8 mouse cellular contexts compared by ENCODE assay signal in the genomic region with DNA sequence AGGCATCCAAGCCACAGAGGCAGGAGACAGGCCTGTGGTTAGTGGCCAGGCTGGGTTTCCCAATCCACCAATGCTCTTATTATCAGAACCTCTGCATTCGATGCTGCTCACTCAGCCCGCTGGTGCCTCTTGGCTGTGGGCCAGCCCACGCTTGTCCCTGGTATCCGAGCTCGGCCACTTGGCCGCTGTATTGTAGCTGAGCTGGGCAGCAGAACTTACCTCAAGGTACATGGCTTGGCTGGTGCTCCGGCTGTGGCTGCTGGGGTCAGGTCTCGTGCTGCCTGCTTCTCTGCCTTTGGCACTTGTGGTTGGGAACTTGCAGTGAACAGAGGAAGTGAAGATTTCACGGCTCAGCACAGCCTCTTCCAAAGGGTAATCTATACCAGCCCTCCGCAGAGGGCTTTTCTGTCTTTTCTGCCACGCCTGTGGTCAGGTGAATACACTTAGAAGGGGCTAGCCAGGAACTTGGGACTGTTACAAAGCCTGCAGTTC. TPM values are rescaled to one million over a fixed set of nuclear protein-coding genes. Genes with fewer than 3 reads are reported as not detected.
A peak's percentile ranks its signal among the peaks of the same experiment; 100 is the strongest.
DNase-seq lines count a peak whose midpoint lies in the region; ATAC-seq and TF ChIP-seq lines count a peak whose summit lies in the region.

A gene (minus strand): TSS at position 442 of the 492 bp plus-strand sequence.

- DNase-seq in thymus, adult 2 months, result peak; percentile 6
- no peak for DNase-seq in thymus, adult 18-20 months
- DNase-seq in heart, postnatal 25 days (ENCODE audit: low spot score), result peak; percentile 7
- peak; percentile 50 for DNase-seq in lung, postnatal 36 days
- DNase-seq in forebrain, embryonic 11.5 days (ENCODE audit: low spot score), result no peak
- DNase-seq in embryo, embryonic 11 days, result no peak

- WGBS in thymus, adult 2 months, result 4% methylated on average over 11 of the region's 11 CpGs
- 73% methylated on average over 11 of the region's 11 CpGs for WGBS in forebrain, embryonic 11.5 days

- no peak within 1 kb of the TSS for H3K4me2 ChIP-seq in forebrain, embryonic 11.5 days (ENCODE audit: low read depth, low read length, severe bottlenecking)

- H3K4me3 ChIP-seq in thymus, adult 2 months (ENCODE audit: control insufficient read depth, insufficient read depth, low read length), result no peak within 1 kb of the TSS
- H3K4me3 ChIP-seq in bone marrow macrophage, adult 2 months (ENCODE audit: insufficient read depth, low read length), result peak within 1 kb of the TSS; percentile 55
- no peak within 1 kb of the TSS for H3K4me3 ChIP-seq in forebrain, embryonic 11.5 days (ENCODE audit: low read depth, low read length)

- H3K4me1 ChIP-seq in thymus, adult 2 months (replicated peaks; ENCODE audit: control insufficient read depth, insufficient read depth, low read length), result peaks cover 13% of the 10 kb centered on the region
- peaks cover 28% of the 10 kb centered on the region for H3K4me1 ChIP-seq in bone marrow macrophage, adult 2 months (ENCODE audit: control insufficient read depth, insufficient read depth, low read length)
- no peaks in the 10 kb centered on the region for H3K4me1 ChIP-seq in forebrain, embryonic 11.5 days (replicated peaks; ENCODE audit: control insufficient read depth, insufficient read depth, low read length)

- H3K27ac ChIP-seq in thymus, adult 2 months (ENCODE audit: control insufficient read depth, insufficient read depth, low read length), result no peak within 1 kb of the TSS
- H3K27ac ChIP-seq in bone marrow macrophage, adult 2 months (ENCODE audit: insufficient read depth, low read depth, low read length), result peak within 1 kb of the TSS; percentile 97
- no peak within 1 kb of the TSS for H3K27ac ChIP-seq in forebrain, embryonic 11.5 days (ENCODE audit: low read depth, low read length)

- no peak for TF ChIP-seq POLR2A in thymus, adult 2 months (IDR thresholded peaks at IDR 0.05; ENCODE audit: control insufficient read depth, extremely low read depth, insufficient read depth, low read length, poor library complexity)
- no peak for TF ChIP-seq POLR2A in bone marrow macrophage, adult 2 months (IDR thresholded peaks at IDR 0.05; ENCODE audit: borderline replicate concordance, low read depth, low read length)

- H3K9ac ChIP-seq in forebrain, embryonic 11.5 days (ENCODE audit: low read length), result no peak within 1 kb of the TSS

- TF ChIP-seq CTCF in thymus, adult 2 months (IDR thresholded peaks at IDR 0.05; ENCODE audit: borderline replicate concordance, control insufficient read depth, extremely low read depth, insufficient read depth, low read length, poor library complexity), result no peak
- TF ChIP-seq CTCF in bone marrow macrophage, adult 2 months (IDR thresholded peaks at IDR 0.05; ENCODE audit: low read depth, low read length), result no peak

- H3K9me3 ChIP-seq in forebrain, embryonic 11.5 days (ENCODE audit: control insufficient read depth, low read length), result no peaks in the 10 kb centered on the region

- intact Hi-C loops in heart, postnatal 25 days (cut with DNase I), result no loop called here

- no peaks in the 10 kb centered on the region for H3K27me3 ChIP-seq in thymus, adult 2 months (ENCODE audit: control insufficient read depth, insufficient read depth, low read length)
- peaks cover 4% of the 10 kb centered on the region; the same call in 1 of the 2 replicates for H3K27me3 ChIP-seq in forebrain, embryonic 11.5 days (ENCODE audit: control insufficient read depth, insufficient read depth, low read length)

- no peak for ATAC-seq in forebrain, embryonic 11.5 days (replicated peaks; ENCODE audit: low FRiP score)
- ATAC-seq in erythroblast, adult 5-6 weeks (replicated peaks; ENCODE audit: low FRiP score, poor library complexity, severe bottlenecking), result no peak

- H3K36me3 ChIP-seq in thymus, adult 2 months (ENCODE audit: control insufficient read depth, insufficient read depth, low read length), result no peaks in the 10 kb centered on the region
- no peaks in the 10 kb centered on the region for H3K36me3 ChIP-seq in forebrain, embryonic 11.5 days (ENCODE audit: control insufficient read depth, insufficient read depth, low read length)

RNA-seq across cellular contexts. Expression of the gene that starts here (rescaled TPM):
- 13.6 and 16.0 TPM in 2 replicates for polyA plus RNA-seq in thymus, adult 2 months (2012; rRNA removed)
- polyA plus RNA-seq in bone marrow macrophage, adult 2 months (2012; ENCODE audit: insufficient read depth, insufficient read length, missing spikeins), result 7.0 and 7.9 TPM in 2 replicates
- under 1 TPM in 1 of 2 experiments, not detected in 1; 0.25 TPM for total RNA-seq in heart, postnatal 25 days (2021)
- 0.11 TPM in 1 of 2 replicates, not detected in the other for polyA plus RNA-seq in forebrain, embryonic 11.5 days (2014; fragmentation: Nextera tagmentation; extraction: Ambion mirVana)
- 0.63 and 4.2 TPM in 2 replicates for total RNA-seq in erythroblast, adult 5-6 weeks (2015; ENCODE audit: low replicate concordance)
- 1.7 TPM in 1 of 2 replicates, not detected in the other for total RNA-seq in erythroblast, adult 5-6 weeks (2017; ENCODE audit: low replicate concordance)

Comparison
In these comparisons a context has a peak if more than half of its experiments do, and no peak if none do; other contexts are left out.
1. DNase-seq: peak in thymus, adult 2 months (single experiment) and lung, postnatal 36 days (single experiment); none in thymus, adult 18-20 months (0 of 2), forebrain, embryonic 11.5 days (single experiment) and embryo, embryonic 11 days (single experiment).
2. Peak in DNase-seq in heart, postnatal 25 days; RNA of the gene not detected or under 1 TPM.